Mouse (Mus musculus) MEL (cell line): ENCODE measurements at regions not wholly inside any gene's neighbourhood (a gene's known extent, or its start where the extent isn't known, plus 50 kb on each side); places are given as distances from the start of the nearest gene placed in this dataset.

Experiments used
- DNase-seq: peaks from one replicate; pipeline ENCODE4 v3.0.0; 2011; ENCODE audit warnings: low read depth, low spot score
- H3K27ac ChIP-seq: 2 replicates; pipeline ENCODE4 v1.5.1; 2012; ENCODE audit warnings: low read depth, mild to moderate bottlenecking, control low read depth, low read length, moderate library complexity; ENCODE audit not compliant: control insufficient read depth
- H3K27me3 ChIP-seq, 2 experiments: fragments of 150-350 bp in 1 of 2; sonication (generic) in 1 of 2; 2 replicates each; pipeline ENCODE4 v1.6.1; 2012; ENCODE audit warnings: low read length in 2 of 2, mild to moderate bottlenecking in 2 of 2, improper control_type of control experiment in 1 of 2, moderate library complexity in 1 of 2; ENCODE audit not compliant: insufficient read depth in 2 of 2, control insufficient read depth in 1 of 2
- H3K36me3 ChIP-seq, 2 experiments: 2 replicates each; pipeline ENCODE4 v1.6.1; 2012 to 2014; ENCODE audit warnings: low read length in 2 of 2, improper control_type of control experiment in 1 of 2, inconsistent platforms in 1 of 2, mild to moderate bottlenecking in 1 of 2; ENCODE audit not compliant: insufficient read depth in 2 of 2, control insufficient read depth in 1 of 2
- H3K4me1 ChIP-seq, 2 experiments: fragments of 150-350 bp in 1 of 2; sonication (generic) in 1 of 2; 2 replicates each; pipeline ENCODE4 v1.6.1; 2012; ENCODE audit warnings: low read length in 2 of 2, improper control_type of control experiment in 1 of 2, mild to moderate bottlenecking in 1 of 2; ENCODE audit not compliant: insufficient read depth in 2 of 2, control insufficient read depth in 1 of 2
- H3K4me3 ChIP-seq, 2 experiments: fragments of 150-350 bp in 1 of 2; sonication (generic) in 1 of 2; 2 replicates each; pipeline ENCODE4 v1.5.1; 2012; ENCODE audit warnings: low read depth in 2 of 2, low read length in 2 of 2, mild to moderate bottlenecking in 2 of 2, moderate library complexity in 2 of 2, control low read depth in 1 of 2, improper control_type of control experiment in 1 of 2; ENCODE audit not compliant: control insufficient read depth in 1 of 2, insufficient read depth in 1 of 2
- H3K79me2 ChIP-seq: 2 replicates; pipeline ENCODE4 v1.6.1; 2012; ENCODE audit warnings: mild to moderate bottlenecking, low read length, moderate library complexity; ENCODE audit not compliant: control insufficient read depth, poor library complexity, insufficient read depth
- H3K9ac ChIP-seq: 2 replicates; pipeline ENCODE4 v1.6.1; 2012; ENCODE audit warnings: low read depth, mild to moderate bottlenecking, control low read depth, low read length, moderate library complexity; ENCODE audit not compliant: control insufficient read depth, poor library complexity, severe bottlenecking
- H3K9me3 ChIP-seq: fragments of 150-350 bp; sonication (generic); replicated peaks from 2 replicates; pipeline ENCODE4 v1.6.1; 2012; ENCODE audit warnings: mild to moderate bottlenecking, low read length, improper control_type of control experiment, moderate library complexity; ENCODE audit not compliant: insufficient read depth
- CHD1 ChIP-seq: IDR thresholded peaks from 2 replicates; pipeline ENCODE4 v1.6.1; 2012; ENCODE audit warnings: low read depth, mild to moderate bottlenecking, inconsistent platforms, low read length, improper control_type of control experiment
- CTCF ChIP-seq, 3 experiments: IDR thresholded peaks in 2 of 3; conservative IDR thresholded peaks in 1 of 3; 2 replicates each; pipeline ENCODE4 v1.5.1; 2011 to 2012; ENCODE audit warnings: low read length in 3 of 3, low read depth in 2 of 3, mild to moderate bottlenecking in 2 of 3, improper control_type of control experiment in 1 of 3, inconsistent platforms in 1 of 3, mixed read lengths in 1 of 3, moderate library complexity in 1 of 3; ENCODE audit not compliant: control insufficient read depth in 1 of 3, insufficient read depth in 1 of 3, poor library complexity in 1 of 3, severe bottlenecking in 1 of 3
- E2F4 ChIP-seq: IDR thresholded peaks from 2 replicates; pipeline ENCODE4 v1.6.1; 2011; ENCODE audit warnings: low read depth, low read length, improper control_type of control experiment, borderline replicate concordance
- ELF1 ChIP-seq: IDR thresholded peaks from 2 replicates; pipeline ENCODE4 v1.6.1; 2014; ENCODE audit warnings: low read depth, mild to moderate bottlenecking, inconsistent platforms, low read length, improper control_type of control experiment, moderate library complexity
- EP300 ChIP-seq, 2 experiments: IDR thresholded peaks; 2 replicates each; pipeline ENCODE4 v1.6.1; 2011; ENCODE audit warnings: improper control_type of control experiment in 2 of 2, low read length in 2 of 2, low read depth in 1 of 2, mild to moderate bottlenecking in 1 of 2
- GATA1 ChIP-seq: IDR thresholded peaks from 2 replicates; pipeline ENCODE4 v1.6.1; 2011; ENCODE audit warnings: low read depth, low read length, improper control_type of control experiment
- HCFC1 ChIP-seq: IDR thresholded peaks from 2 replicates; pipeline ENCODE4 v1.6.1; 2012; ENCODE audit warnings: low read depth, mild to moderate bottlenecking, inconsistent platforms, low read length, improper control_type of control experiment, moderate library complexity
- JUND ChIP-seq: IDR thresholded peaks from 2 replicates; pipeline ENCODE4 v1.6.1; 2011; ENCODE audit warnings: low read depth, mild to moderate bottlenecking, improper control_type of control experiment, low read length
- MAX ChIP-seq: IDR thresholded peaks from 2 replicates; pipeline ENCODE4 v1.6.1; 2011; ENCODE audit warnings: low read length, improper control_type of control experiment
- MAZ ChIP-seq: IDR thresholded peaks from 2 replicates; pipeline ENCODE4 v1.6.1; 2012; ENCODE audit warnings: low read depth, mild to moderate bottlenecking, inconsistent platforms, low read length, improper control_type of control experiment
- MXI1 ChIP-seq: IDR thresholded peaks from 2 replicates; pipeline ENCODE4 v1.6.1; 2011; ENCODE audit warnings: mild to moderate bottlenecking, low read depth, low read length, improper control_type of control experiment
- MYB ChIP-seq: IDR thresholded peaks from 2 replicates; pipeline ENCODE4 v1.6.1; 2011; ENCODE audit warnings: mild to moderate bottlenecking, low read depth, low read length, improper control_type of control experiment
- MYC ChIP-seq: IDR thresholded peaks from 2 replicates; pipeline ENCODE4 v1.6.1; 2011; ENCODE audit warnings: low read depth, mild to moderate bottlenecking, low read length, improper control_type of control experiment, moderate library complexity
- POLR2A ChIP-seq, 2 experiments: IDR thresholded peaks; 2 replicates each; pipeline ENCODE4 v1.6.1; 2011 to 2012; ENCODE audit warnings: low read length in 2 of 2, mild to moderate bottlenecking in 2 of 2, control low read depth in 1 of 2, improper control_type of control experiment in 1 of 2, low read depth in 1 of 2, moderate library complexity in 1 of 2; ENCODE audit not compliant: control insufficient read depth in 1 of 2, insufficient read depth in 1 of 2, poor library complexity in 1 of 2
- POLR2AphosphoS2 ChIP-seq: IDR thresholded peaks from 2 replicates; pipeline ENCODE4 v1.6.1; 2011; ENCODE audit warnings: low read length, improper control_type of control experiment
- RAD21 ChIP-seq: IDR thresholded peaks from 2 replicates; pipeline ENCODE4 v1.6.1; 2011; ENCODE audit warnings: mild to moderate bottlenecking, low read depth, low read length, improper control_type of control experiment
- RCOR1 ChIP-seq: IDR thresholded peaks from 2 replicates; pipeline ENCODE4 v1.6.1; 2012; ENCODE audit warnings: low read depth, mild to moderate bottlenecking, inconsistent platforms, low read length, improper control_type of control experiment
- SIN3A ChIP-seq: IDR thresholded peaks from 2 replicates; pipeline ENCODE4 v1.6.1; 2012; ENCODE audit warnings: low read length, improper control_type of control experiment, inconsistent platforms
- ZMIZ1 ChIP-seq: IDR thresholded peaks from 2 replicates; pipeline ENCODE4 v1.6.1; 2012; ENCODE audit warnings: low read depth, mild to moderate bottlenecking, inconsistent platforms, low read length, improper control_type of control experiment, moderate library complexity

- Histone ChIP-seq H3K79me2 (no peaks in the 10 kb centered on the region), H3K36me3 (no peaks in the 10 kb centered on the region), H3K9me3 (no peaks in the 10 kb centered on the region), H3K4me3 (no peak overlapping the region), H3K9ac (no peak overlapping the region), H3K27ac (no peak overlapping the region), H3K27me3 (no peaks in the 10 kb centered on the region), H3K4me1 (no peaks in the 10 kb centered on the region)
- no peak for DNase-seq
- TF ChIP-seq RAD21, result no peak
- no peak for TF ChIP-seq HCFC1
- no peak for TF ChIP-seq EP300 (IDR thresholded peaks at IDR 0.05; ENCODE audit: low read depth in 1 of 2, low read length in 2 of 2)
- TF ChIP-seq E2F4, result no peak
- TF ChIP-seq MAZ, result no peak
- no peak for TF ChIP-seq MYC
- no peak for TF ChIP-seq JUND
- no peak for TF ChIP-seq POLR2AphosphoS2
- no peak for TF ChIP-seq MYB
- TF ChIP-seq CTCF (IDR thresholded peaks at IDR 0.05 in 2 of 3, conservative IDR thresholded peaks at IDR 0.05 in 1 of 3; ENCODE audit: control insufficient read depth in 1 of 3, insufficient read depth in 1 of 3, low read depth in 2 of 3, low read length in 3 of 3, poor library complexity in 1 of 3, severe bottlenecking in 1 of 3), result no peak
- TF ChIP-seq GATA1, result no peak
- TF ChIP-seq POLR2A (IDR thresholded peaks at IDR 0.05; ENCODE audit: control insufficient read depth in 1 of 2, insufficient read depth in 1 of 2, low read depth in 1 of 2, low read length in 2 of 2, poor library complexity in 1 of 2), result no peak
- TF ChIP-seq ELF1, result no peak
- no peak for TF ChIP-seq ZMIZ1
- TF ChIP-seq MAX, result no peak
- no peak for TF ChIP-seq MXI1
- no peak for TF ChIP-seq CHD1
- TF ChIP-seq SIN3A, result no peak
- TF ChIP-seq RCOR1, result no peak
Measured at GRCm38 (mm10) chr3:111281584-111281983, 1030.8 kb upstream of the Prmt6 start.
